Mouse (Mus musculus) embryonic fibroblast, embryonic 13.5 days (primary cell): ENCODE data around the gene Csf2.

Source experiments
- CTCF ChIP-seq: IDR thresholded peaks from 2 replicates; pipeline ENCODE4 v1.5.1; 2011; ENCODE audit warnings: mild to moderate bottlenecking, control low read depth, low read length, moderate library complexity, borderline replicate concordance; ENCODE audit not compliant: insufficient read depth
- POLR2A ChIP-seq: IDR thresholded peaks from 2 replicates; pipeline ENCODE4 v1.6.1; 2011; ENCODE audit warnings: low read depth, mild to moderate bottlenecking, control low read depth, low read length, moderate library complexity

DNA sequence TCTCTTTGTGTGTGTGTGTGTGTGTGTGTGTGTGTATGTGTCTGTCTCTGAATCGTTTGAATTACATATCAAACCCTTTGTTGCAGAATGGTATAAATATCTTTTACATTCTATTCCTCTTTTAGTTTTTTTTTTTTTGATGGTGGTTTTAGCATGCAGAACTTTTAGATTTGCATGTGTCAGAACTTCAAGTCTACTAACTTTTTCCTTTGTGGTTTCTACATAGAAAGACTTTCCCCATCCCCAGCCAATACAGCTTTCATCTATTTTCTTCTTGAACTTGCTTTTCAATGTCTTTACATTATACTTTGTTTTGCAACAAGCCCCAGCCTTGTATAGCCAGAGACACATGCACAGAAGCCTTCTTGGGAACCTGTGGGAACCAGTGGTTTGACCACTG, 47.3 kb upstream of the Csf2 start:
- TF ChIP-seq POLR2A (no peak), CTCF (no peak)
